Mouse (Mus musculus) liver, embryonic 14.5 days (tissue): ENCODE results near the gene Tcp10b.
"Not testable (repeated sequence)": the region's sequence is repeated elsewhere in the genome, so short reads cannot be mapped to it uniquely, and the experiment has no call there.

ENCODE experiments used
- CTCF ChIP-seq: IDR thresholded peaks from 2 replicates; pipeline ENCODE4 v1.5.1; 2016; ENCODE audit warnings: antibody characterized with exemption, low read depth, control low read depth
- EP300 ChIP-seq: IDR thresholded peaks from 2 replicates; pipeline ENCODE4 v1.6.1; 2016; ENCODE audit warnings: antibody characterized with exemption, low read depth

GRCm38 (mm10) chr17:13060804-13061203 lies at the start of gene Tcp10b:
- not testable (repeated sequence) for TF ChIP-seq CTCF, EP300
